Mouse (Mus musculus) Patski (cell line): Measurements from ENCODE around the gene Galnt10. TPM values are rescaled to one million over a fixed set of nuclear protein-coding genes. Genes with fewer than 3 reads are reported as not detected.

ENCODE experiments used
- ATAC-seq: fragments of 100-300 bp; one replicate; pipeline ENCODE4 v1.8.0; 2021
- CTCF ChIA-PET: fragments of 350-600 bp; sonication (Branson Sonifier 250); formaldehyde crosslinking; loops from one replicate; lab custom pipeline; 2022; ENCODE audit warnings: inconsistent platforms; lab: Charles Lee
- POLR2A ChIA-PET: fragments of 350-600 bp; sonication (Branson Sonifier 250); formaldehyde crosslinking; loops from one replicate; lab custom pipeline; 2022; ENCODE audit warnings: antibody characterized with exemption, inconsistent platforms; lab: Charles Lee
- DNase-seq: peaks from one replicate; pipeline ENCODE4 v3.0.0-alpha.2; 2011; ENCODE audit warnings: low read depth, low spot score
- H3K27me3 ChIP-seq: fragments of 371-371 bp; one replicate; pipeline ENCODE4 v1.5.1; 2021
- CTCF ChIP-seq: fragments of 100-300 bp; IDR thresholded peaks from one replicate; pipeline ENCODE4 v1.5.1; 2021
- in situ Hi-C: fragments of 300-500 bp; cut with MboI; formaldehyde crosslinking; loops from 3 replicates; pipeline ENCODE4 v1.11.1; 2018; ENCODE audit warnings: low pct_unique_long_range_greater_than_20kb, mixed read lengths
- polyA plus RNA-seq: library from polyadenylated mRNA; unstranded; gene quantifications from one replicate; pipeline ENCODE4 v1.2.3, GENCODE M21; 2021

The Galnt10 gene
- polyA plus RNA-seq, 1 experiment from 2014 or later = 74.9 TPM

GRCm38 (mm10) chr11:57799456-57799855 is 154.2 kb downstream of the Galnt10 start:
- ChIA-PET POLR2A (no interaction called here), CTCF (interaction anchor here (1.6 kb wide), 1 partner anchor 251 kb away, joined by 4 read pairs; no protein-coding TSS in a partner anchor)
- in situ Hi-C loops = loop anchor here (25.0 kb wide), 1 partner anchor 1662 kb away; no protein-coding TSS in a partner anchor
- DNase-seq (no peak), ATAC-seq (no peak)
- TF ChIP-seq CTCF = no peak
- H3K27me3 ChIP-seq = no peaks in the 10 kb centered on the region

DNA sequence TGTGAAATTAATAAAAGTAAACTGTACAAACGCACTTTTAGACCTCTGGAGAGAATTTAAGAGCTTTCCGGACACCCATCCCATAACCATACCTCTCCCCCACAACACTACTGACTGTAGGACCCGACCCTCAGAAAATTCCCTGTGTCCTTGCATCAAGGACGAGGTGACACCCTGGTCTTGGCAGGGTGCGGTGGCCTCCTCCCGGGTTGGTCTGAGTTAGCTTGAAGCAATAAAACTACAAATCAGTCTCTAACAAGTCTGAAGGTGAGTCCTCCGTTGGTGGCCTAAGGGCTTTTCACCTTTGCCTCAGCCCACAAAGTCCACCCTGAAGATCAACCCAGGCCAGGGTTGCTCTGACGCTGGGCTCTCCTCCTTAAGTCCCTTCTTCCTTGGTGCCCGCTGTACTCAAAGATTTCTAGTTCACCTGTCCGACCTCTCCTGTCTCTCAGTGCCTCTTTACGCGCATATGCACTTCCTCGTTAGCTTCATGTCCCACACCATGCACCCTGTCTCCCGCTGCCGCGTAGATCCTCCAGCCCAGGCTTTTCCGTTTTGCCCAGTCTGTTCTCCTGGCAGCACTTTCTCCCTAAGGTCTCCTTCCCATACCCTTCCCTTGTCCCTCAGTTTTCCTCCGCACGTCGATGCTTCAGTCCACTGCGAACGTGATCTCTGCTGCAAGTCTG is 155.2 kb downstream of the Galnt10 start:
- no peak for ATAC-seq
- ChIA-PET POLR2A (no interaction called here), CTCF (interaction anchor here (1.6 kb wide), 1 partner anchor 252 kb away, joined by 4 read pairs; no protein-coding TSS in a partner anchor)
- no peak for TF ChIP-seq CTCF
- H3K27me3 ChIP-seq = no peaks in the 10 kb centered on the region
- in situ Hi-C loops = no loop called here
- DNase-seq = no peak

DNA sequence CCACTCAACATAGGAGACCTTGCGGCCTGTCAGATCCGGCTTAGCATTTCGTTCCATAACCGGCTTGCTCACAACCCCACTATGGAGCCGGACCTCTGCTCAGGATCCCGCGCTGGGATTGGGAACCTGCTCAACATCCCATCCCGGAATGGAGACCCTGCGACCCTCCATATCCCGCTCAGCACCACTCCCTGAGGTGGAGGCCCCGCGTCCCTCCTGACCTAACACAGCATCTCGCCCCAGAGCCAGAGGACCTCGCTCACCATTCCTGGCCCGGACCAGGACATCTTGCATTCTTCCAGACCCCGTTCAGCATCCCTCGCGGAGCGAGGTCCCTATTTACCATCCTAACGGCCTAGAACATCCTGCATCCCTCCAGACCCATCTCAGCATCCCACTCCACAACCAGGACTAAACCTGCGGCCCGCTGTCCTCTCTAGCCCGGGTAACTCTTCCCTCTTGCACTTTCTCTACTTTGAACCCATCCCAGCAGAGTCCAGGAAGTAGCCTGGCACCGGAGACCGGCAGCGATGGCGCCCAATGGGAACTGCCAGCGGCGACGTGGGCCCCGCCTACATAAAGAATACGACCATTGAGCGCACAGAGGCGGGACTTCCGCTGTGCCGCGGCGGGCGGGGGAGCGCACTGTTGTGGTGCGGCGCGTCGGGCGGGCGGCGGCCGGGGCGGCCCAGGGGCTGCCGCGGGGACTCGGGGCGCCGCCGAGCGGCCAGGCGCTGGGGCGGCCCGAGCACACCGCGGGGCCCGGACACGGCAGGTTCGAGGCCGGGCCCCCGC is 155.9 kb downstream of the Galnt10 start, which contains the start of gene Sap30l:
TSS of gene Sap30l (plus strand) at position 667 of the 795 bp plus-strand sequence.
- H3K27me3 ChIP-seq = no peaks in the 10 kb centered on the region
- ChIA-PET POLR2A (no interaction called here), CTCF (no interaction called here)
- in situ Hi-C loops = no loop called here
- ATAC-seq = peak; percentile 97
- no peak for TF ChIP-seq CTCF
- peak; percentile 69 for DNase-seq

DNA sequence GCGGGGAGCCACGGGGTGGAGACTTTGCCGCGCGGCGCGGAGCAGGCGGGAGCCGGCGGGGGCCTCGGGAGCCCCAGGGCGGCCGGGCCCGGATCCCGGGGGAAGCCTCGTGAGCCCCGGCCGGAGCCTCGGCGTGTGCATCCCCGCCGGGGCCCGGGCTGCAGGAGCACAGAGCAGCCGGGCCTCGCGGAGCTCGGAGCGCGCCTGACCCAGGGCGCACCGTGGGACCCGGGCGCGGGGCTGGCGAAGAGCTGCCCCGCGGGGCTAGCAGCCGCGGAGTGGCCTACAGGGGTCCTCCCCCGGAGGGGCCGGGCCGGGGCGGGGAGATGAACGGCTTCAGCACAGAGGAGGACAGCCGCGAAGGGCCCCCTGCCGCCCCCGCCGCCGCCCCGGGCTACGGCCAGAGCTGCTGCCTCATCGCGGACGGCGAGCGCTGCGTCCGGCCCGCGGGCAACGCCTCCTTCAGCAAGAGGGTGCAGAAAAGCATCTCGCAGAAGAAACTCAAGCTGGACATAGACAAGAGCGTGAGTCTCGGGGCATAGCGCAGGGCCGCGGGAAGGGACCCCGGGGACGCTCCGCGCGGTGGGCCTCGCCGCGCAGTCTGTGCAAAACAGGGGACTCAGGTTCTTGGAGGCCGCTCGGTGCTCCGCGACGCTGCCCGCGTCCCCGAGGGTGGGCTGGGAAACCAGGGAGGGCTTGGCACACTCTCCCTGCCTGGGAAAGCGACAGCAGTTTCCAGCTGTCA is 156.7 kb downstream of the Galnt10 start:
- no peak for DNase-seq
- ATAC-seq = peak; percentile 28
- CTCF ChIA-PET = no interaction called here
- in situ Hi-C loops = no loop called here
- no peak for TF ChIP-seq CTCF
- POLR2A ChIA-PET = no interaction called here
- H3K27me3 ChIP-seq = no peaks in the 10 kb centered on the region

GRCm38 (mm10) chr11:57802511-57802870 is 157.2 kb downstream of the Galnt10 start:
- ATAC-seq (no peak), DNase-seq (no peak)
- ChIA-PET POLR2A (interaction anchor here (0.7 kb wide), 1 partner anchor 66 kb away, joined by 3 read pairs; no protein-coding TSS in a partner anchor), CTCF (no interaction called here)
- H3K27me3 ChIP-seq = no peaks in the 10 kb centered on the region
- in situ Hi-C loops = no loop called here
- TF ChIP-seq CTCF = no peak

GRCm38 (mm10) chr11:57805047-57805446 is 159.8 kb downstream of the Galnt10 start:
- DNase-seq = no peak
- in situ Hi-C loops = no loop called here
- ChIA-PET POLR2A (no interaction called here), CTCF (no interaction called here)
- no peak for ATAC-seq
- no peaks in the 10 kb centered on the region for H3K27me3 ChIP-seq
- TF ChIP-seq CTCF = no peak

DNA sequence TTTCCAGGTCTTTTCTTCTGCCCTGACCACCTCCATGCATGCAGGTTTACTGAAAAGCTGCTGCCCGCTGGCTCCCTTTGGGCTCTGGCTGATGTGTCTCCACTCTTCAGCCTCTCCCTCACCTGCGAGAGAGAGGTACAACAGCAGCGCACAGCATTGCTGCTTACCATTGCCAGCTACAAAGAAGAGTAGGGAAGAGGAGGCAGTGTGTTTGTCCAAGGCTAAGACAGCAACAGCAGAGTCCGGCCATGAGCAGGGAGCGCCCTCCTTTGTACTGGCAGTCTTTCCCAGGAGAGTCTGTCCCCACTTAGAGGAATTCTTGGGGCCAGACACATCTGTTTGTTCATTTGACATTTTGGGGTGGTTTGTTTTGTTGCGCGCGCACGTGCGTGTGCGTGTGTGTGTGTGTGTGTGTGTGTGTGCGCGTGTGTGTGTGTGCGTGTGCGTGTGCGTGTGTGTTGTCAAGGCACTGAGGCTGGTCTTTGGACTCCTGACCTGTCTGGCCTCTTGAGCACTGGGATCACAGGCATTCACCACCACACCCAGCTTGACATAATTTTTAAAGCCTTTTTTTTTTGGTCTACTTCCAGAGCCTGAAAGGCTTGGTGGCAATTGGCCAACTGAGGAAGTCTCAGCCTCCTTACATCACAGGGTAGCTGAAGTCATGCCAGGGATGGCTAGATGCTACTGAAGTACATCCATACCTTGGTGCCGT is 163.9 kb downstream of the Galnt10 start:
- no peak for TF ChIP-seq CTCF
- in situ Hi-C loops = no loop called here
- DNase-seq = no peak
- ChIA-PET POLR2A (interaction anchor here (0.6 to 0.8 kb wide), 3 partner anchors 199 to 1792 kb away, joined by 3 to 5 read pairs (median 3); no protein-coding TSS in a partner anchor), CTCF (no interaction called here)
- H3K27me3 ChIP-seq = no peaks in the 10 kb centered on the region
- ATAC-seq = no peak

- in situ Hi-C loops = no loop called here
- ATAC-seq (no peak), DNase-seq (no peak)
- H3K27me3 ChIP-seq = no peaks in the 10 kb centered on the region
- ChIA-PET CTCF (no interaction called here), POLR2A (no interaction called here)
- TF ChIP-seq CTCF = no peak
Observed at GRCm38 (mm10) chr11:57809732-57810098, 164.5 kb downstream of the Galnt10 start.

GRCm38 (mm10) chr11:57811006-57811405 is 165.8 kb downstream of the Galnt10 start:
- CTCF ChIA-PET = no interaction called here
- in situ Hi-C loops = no loop called here
- H3K27me3 ChIP-seq = no peaks in the 10 kb centered on the region
- POLR2A ChIA-PET = no interaction called here
- DNase-seq (no peak), ATAC-seq (no peak)
- TF ChIP-seq CTCF = no peak

DNA sequence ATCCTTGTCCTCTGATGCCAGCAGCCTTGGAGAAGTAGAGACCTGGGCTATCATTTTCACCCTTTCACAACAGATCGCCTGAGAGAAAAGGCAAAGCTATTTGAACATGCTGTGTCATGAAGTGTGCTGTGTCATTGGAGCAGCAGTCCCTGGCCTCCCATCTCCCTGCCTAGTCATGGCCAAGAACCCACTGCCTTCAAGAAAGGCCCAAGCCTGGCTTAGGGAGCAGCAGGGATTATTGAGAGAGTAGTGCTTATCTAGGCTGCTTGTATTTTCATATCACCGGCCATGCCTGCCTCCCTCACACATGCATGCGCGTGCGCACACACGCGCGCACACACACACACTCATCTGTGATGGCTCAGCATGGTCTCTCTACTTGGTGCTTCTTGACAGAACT is 167.0 kb downstream of the Galnt10 start:
- no peak for TF ChIP-seq CTCF
- no peak for ATAC-seq
- POLR2A ChIA-PET = no interaction called here

More for the DNA sequence above, 167.0 kb downstream of the Galnt10 start:
- CTCF ChIA-PET = no interaction called here
- no peaks in the 10 kb centered on the region for H3K27me3 ChIP-seq
- in situ Hi-C loops = no loop called here
- DNase-seq = no peak
